Mouse (Mus musculus): ENCODE results near the gene Pld5. TPM values are rescaled to one million over a fixed set of nuclear protein-coding genes. Genes with fewer than 3 reads are reported as not detected.

Gene Pld5
- total RNA-seq, 2 experiments from 2014 or later = 0.73 to 0.75 TPM

- DNase-seq = no peak
These were observed 328.3 kb downstream of the Pld5 start for GRCm38 (mm10) chr1:175946718-175947315.

- no peak for DNase-seq
These were observed 331.9 kb downstream of the Pld5 start for GRCm38 (mm10) chr1:175943168-175943567.

GRCm38 (mm10) chr1:175938731-175939130, 336.4 kb downstream of the Pld5 start:
- no peak for DNase-seq

GRCm38 (mm10) chr1:175936282-175936737, 338.8 kb downstream of the Pld5 start:
- peak; percentile 75 for DNase-seq

GRCm38 (mm10) chr1:175931391-175931790, 343.7 kb downstream of the Pld5 start:
- no peak for DNase-seq

- DNase-seq = peak; percentile 88
These were observed 351.0 kb downstream of the Pld5 start for GRCm38 (mm10) chr1:175923848-175924787.

- DNase-seq = no peak
These were observed 354.0 kb downstream of the Pld5 start for GRCm38 (mm10) chr1:175921091-175921490.

- DNase-seq = no peak
These were observed 355.1 kb downstream of the Pld5 start, which contains the start of gene Gm38100 for GRCm38 (mm10) chr1:175920029-175920428. Gm38100 (plus strand) TSS chr1:175920329.

- no peak for DNase-seq
These were observed 361.3 kb downstream of the Pld5 start for GRCm38 (mm10) chr1:175913728-175914303.

All from adrenal gland, postnatal 10 days (tissue).